Mouse (Mus musculus): Measurements from ENCODE around the gene Macrod2.

The Macrod2 gene

GRCm38 (mm10) chr2:141514976-141515375 lies 1119.9 kb downstream of the Macrod2 start:
- DNase-seq: no peak

- DNase-seq: no peak
Observed at GRCm38 (mm10) chr2:141522081-141522480, 1127.0 kb downstream of the Macrod2 start.

- no peak for DNase-seq
Observed at GRCm38 (mm10) chr2:141545877-141546276, 1150.8 kb downstream of the Macrod2 start.

- no peak for DNase-seq
Observed at GRCm38 (mm10) chr2:141551701-141552100, 1156.6 kb downstream of the Macrod2 start.

GRCm38 (mm10) chr2:141556747-141557146 lies 1161.6 kb downstream of the Macrod2 start:
- no peak for DNase-seq

DNA sequence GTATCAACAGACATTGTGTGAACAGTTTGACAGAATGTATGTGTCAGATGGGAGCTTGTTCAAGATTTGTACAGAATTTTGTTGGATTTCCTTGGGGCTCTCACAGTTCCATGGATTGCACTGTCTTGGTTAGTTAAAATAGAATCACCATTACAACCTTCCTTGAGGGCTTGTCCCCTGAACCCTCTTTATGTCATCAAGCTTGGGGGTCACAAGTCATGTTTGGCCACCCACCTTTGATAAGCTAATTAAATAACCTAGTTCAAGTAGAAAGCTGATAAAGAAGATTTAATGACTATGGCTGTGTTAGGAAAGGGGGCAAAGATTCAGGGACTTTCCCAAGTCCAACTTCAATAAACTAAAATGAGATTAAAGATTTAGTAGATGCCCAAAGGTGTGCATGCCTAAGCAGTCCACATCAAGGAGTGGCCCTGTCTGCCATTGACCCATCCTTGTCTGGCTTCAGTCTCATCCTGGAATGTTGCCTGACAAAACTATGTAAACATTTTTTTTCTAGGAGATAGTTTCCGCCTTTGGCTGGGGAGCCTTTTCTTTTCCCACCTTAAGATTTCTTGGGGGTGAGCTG lies 1163.2 kb downstream of the Macrod2 start:
- no peak for DNase-seq

DNA sequence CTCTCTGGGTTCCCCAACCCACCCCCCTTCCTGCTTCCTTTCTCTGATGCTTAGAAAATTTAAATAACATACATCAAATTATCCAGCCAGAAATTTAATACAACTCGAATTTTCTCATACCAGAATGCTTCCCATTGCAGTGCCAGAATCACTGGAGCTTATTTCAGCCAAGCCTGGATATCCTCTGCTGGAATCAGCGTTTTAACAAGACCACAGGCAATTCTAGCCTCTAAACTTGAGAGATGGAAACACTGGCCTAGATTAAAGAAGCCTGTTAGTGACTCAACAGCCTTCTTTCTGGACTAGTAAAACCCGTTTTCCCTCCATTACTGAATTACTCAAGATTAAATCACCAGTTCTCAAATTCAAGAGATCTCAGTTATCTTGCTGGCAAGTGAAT lies 1170.9 kb downstream of the Macrod2 start:
- DNase-seq: no peak

GRCm38 (mm10) chr2:141571360-141571759 lies 1176.3 kb downstream of the Macrod2 start:
- no peak for DNase-seq

- DNase-seq: no peak
Observed at GRCm38 (mm10) chr2:141578206-141578605, 1183.1 kb downstream of the Macrod2 start.

DNA sequence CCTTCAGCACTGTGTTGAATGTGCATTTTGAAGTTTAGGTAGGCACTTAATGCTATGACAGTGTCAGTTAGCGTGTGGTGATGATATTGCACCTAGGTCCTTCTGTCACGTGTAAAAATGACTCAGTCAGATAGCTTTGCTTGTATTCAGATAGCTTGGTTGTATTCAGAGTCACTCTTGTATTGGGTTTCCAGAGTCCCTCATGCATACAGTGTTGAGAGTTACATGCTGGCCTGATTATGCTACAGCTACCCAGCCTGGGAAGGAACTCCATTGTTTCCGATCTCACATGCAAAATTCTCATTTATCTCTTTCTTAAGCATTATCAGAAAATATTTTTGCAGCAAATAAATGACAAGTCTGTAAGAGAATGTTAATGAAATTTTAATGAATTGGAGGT lies 1187.3 kb downstream of the Macrod2 start:
- DNase-seq: no peak

DNA sequence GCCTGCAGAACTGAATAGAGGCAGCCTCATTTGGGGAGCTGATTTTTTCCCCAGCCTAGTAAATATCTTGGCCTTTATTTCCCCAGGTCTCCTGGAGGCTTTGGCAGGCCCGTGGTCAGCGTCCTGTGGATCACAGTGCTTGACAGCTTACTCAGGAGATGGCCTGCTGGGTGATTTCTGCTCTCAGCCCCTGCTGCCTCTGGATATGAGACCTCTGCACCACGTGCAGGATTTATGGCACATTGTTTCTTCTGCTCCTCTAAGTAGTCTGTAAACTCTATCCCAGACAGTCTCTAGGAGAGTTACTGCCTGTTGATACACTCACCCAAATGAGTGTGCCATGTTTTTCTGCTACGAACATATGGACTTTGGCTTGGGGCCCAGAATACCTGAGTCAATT lies 1187.8 kb downstream of the Macrod2 start:
- DNase-seq: no peak

- DNase-seq: no peak
Observed at GRCm38 (mm10) chr2:141587290-141587689, 1192.2 kb downstream of the Macrod2 start.

GRCm38 (mm10) chr2:141591326-141591725 lies 1196.2 kb downstream of the Macrod2 start:
- no peak for DNase-seq

- no peak for DNase-seq
Observed at GRCm38 (mm10) chr2:141594811-141595210, 1199.7 kb downstream of the Macrod2 start.

- no peak for DNase-seq
Observed at GRCm38 (mm10) chr2:141617721-141618120, 1222.6 kb downstream of the Macrod2 start.

DNA sequence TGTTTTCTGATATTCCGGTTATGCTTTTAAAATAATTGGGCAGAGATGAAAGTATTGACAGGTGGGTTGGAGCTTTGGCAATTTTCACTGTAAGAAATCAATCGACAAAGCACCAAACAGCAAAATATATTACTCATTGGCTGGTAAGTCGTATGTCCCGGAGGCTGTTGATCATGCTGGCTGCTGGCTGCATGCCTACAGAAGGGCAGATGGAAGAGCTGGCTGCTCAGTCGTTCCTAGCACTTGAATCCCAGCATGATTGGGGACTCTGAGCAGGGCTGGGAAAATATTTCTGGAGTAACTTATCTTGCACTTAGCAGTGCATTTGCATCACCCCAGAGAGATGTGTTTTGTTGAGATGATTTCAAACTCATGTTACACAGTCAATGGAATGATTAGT lies 1223.1 kb downstream of the Macrod2 start:
- DNase-seq: no peak

DNA sequence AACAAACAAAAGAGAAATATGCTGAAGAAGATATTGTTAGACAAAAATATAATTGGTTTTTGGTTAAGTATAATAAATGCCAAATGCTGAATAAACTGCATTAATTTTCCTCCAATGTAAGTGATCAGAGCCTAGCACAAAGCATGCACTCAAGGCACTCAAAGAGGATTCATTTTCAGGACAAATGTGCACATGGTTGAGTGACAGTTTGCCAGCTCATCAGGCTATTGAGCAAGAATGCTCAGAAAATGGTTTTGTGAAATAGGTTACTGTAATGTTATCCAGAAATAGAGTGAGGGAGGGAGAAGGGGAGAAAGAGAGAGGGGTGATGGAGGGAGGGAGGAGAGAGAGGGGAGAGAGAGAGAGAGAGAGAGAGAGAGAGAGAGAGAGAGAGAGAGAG lies 1268.9 kb downstream of the Macrod2 start:
- no peak for DNase-seq

DNA sequence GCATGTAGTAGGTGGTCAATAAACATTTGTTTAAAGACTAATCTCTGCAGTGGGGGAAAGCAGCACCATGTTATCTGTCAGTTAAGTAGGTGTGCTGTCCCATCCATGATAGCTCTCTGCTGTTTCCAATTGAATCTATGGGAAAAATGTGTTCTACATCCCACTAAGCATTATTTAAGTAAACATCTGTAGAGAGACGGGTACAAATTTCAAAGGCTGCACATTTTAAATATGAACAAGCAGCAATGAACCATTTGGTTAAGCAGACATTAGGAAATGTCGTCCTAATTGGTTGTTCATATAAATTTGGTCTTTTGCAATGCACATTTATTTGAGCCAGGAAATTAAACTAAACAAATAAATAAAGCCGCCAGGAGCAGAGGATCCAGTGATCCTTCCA lies 1277.7 kb downstream of the Macrod2 start:
- no peak for DNase-seq

DNA sequence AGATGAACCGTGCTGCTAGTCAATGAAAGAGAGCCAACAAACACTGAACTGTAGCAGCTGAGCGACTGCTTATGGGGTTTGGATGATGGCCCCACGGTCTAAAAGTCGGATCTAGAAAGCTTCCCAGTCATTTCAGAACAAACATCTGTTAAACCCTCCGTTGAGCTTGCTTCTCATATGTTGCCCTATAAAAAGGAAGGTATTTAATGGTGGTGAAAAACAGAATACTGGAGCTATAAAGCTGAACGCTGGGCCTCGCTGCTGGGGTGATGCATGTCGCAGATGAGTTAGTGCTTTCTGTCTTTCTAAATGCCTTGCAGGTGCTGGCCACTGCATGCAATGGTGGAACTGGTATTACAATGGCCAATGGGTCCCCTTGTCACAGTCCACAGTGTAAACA lies 1278.3 kb downstream of the Macrod2 start:
- no peak for DNase-seq

- DNase-seq: no peak
Observed at GRCm38 (mm10) chr2:141697541-141697940, 1302.4 kb downstream of the Macrod2 start.

DNA sequence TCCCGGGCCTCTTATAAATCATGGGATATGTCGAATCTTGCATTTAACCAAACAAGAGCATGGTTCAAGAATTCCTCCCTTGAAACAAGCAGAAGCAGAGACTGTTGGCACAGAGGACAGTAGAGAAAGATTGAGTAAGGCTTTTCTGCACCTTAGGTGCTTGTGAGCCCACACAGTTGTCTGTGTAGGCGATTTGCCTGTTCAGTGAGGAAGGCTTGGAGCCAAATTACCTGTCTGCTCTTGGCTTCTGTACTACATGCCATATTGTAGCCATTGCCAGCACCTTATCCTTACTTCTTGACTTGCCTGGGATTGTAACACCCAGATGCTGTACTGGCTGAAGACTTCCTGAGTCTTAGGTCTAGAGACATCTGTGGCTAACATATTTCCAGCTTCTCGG lies 1303.2 kb downstream of the Macrod2 start:
- no peak for DNase-seq

GRCm38 (mm10) chr2:141700759-141701452 lies 1305.8 kb downstream of the Macrod2 start:
- DNase-seq: no peak

- no peak for DNase-seq
Observed at GRCm38 (mm10) chr2:141711785-141712184, 1316.7 kb downstream of the Macrod2 start.

DNA sequence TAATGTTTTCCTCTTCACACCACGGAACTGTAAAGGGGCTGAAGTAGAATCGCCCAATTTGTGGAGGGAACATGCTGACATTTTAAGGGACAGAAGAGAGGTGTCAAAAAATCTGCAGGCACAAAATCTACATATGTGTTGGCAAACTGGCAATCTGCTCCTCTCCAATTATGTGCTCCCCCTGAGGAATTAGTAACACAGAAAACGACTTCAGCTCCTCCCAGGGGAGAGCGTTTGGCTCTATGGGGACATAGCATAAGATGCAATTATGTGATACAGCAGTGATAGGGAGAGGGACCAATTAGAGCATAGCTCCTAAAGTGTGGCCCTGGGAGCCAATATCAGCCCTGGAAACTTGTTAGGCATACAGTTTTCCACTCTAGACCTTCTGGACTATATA lies 1317.2 kb downstream of the Macrod2 start:
- no peak for DNase-seq

GRCm38 (mm10) chr2:141715061-141715460 lies 1320.0 kb downstream of the Macrod2 start:
- DNase-seq: no peak
